Mouse (Mus musculus) urinary bladder, postnatal 14 days (tissue): ENCODE measurements around the gene Lrrc8b.

ENCODE experiments used
- DNase-seq: peaks from one replicate; pipeline ENCODE4 v3.0.0; 2021; ENCODE audit warnings: low spot score

The Lrrc8b gene

GRCm38 (mm10) chr5:105519096-105519975, 103.8 kb downstream of the Lrrc8b start, which contains the start of gene Lrrc8c:
TSS of gene Lrrc8c (plus strand) at chr5:105519388.
- peak; percentile 78 for DNase-seq

- DNase-seq = no peak
These were observed 104.4 kb downstream of the Lrrc8b start for GRCm38 (mm10) chr5:105519976-105520300.

- no peak for DNase-seq
These were observed 104.9 kb downstream of the Lrrc8b start for GRCm38 (mm10) chr5:105520442-105520965.

- DNase-seq = no peak
These were observed 107.9 kb downstream of the Lrrc8b start for GRCm38 (mm10) chr5:105523452-105523851.

GRCm38 (mm10) chr5:105525004-105525403, 109.4 kb downstream of the Lrrc8b start:
- no peak for DNase-seq

- DNase-seq = no peak
These were observed 110.6 kb downstream of the Lrrc8b start for GRCm38 (mm10) chr5:105526107-105526645.

GRCm38 (mm10) chr5:105526766-105527165, 111.2 kb downstream of the Lrrc8b start:
- no peak for DNase-seq

GRCm38 (mm10) chr5:105527477-105528331, 112.1 kb downstream of the Lrrc8b start:
- peak; percentile 8 for DNase-seq

- DNase-seq = no peak
These were observed 115.0 kb downstream of the Lrrc8b start for GRCm38 (mm10) chr5:105530576-105530975.

- DNase-seq = no peak
These were observed 119.6 kb downstream of the Lrrc8b start for GRCm38 (mm10) chr5:105535186-105535585.

GRCm38 (mm10) chr5:105536172-105536571, 120.6 kb downstream of the Lrrc8b start:
- no peak for DNase-seq

- no peak for DNase-seq
These were observed 121.6 kb downstream of the Lrrc8b start for GRCm38 (mm10) chr5:105537101-105537723.
